Mouse (Mus musculus): ENCODE data around the gene Zscan18. TPM values are rescaled to one million over a fixed set of nuclear protein-coding genes. Genes with fewer than 3 reads are reported as not detected.
A peak's percentile ranks its signal among the peaks of the same experiment; 100 is the strongest.

Zscan18 gene
- polyA plus RNA-seq, 1 experiment from 2014 or later = 17.6 TPM

DNA sequence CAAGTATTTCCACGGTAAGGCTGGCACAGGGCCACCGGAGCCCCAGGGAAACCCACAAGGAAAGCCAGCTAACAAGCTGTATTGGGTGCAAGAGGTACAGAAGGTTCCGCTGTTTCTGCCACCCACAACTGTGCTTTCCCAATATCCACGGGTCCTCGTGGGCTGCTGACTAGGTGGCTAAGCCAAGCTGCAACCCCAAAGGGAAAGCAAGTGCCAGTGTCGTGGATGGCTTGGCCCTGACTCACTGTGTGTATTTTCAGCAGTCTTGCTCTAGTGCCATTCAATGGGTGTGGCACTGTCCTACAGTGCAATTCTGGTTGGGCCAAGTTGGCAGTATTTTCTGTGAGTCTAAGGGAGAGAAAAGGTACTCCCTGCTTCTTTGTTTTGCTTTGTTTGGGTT, 16.1 kb downstream of the Zscan18 start:
- H3K4me1 ChIP-seq = peaks cover 5% of the 10 kb centered on the region
- H3K4me2 ChIP-seq (replicated peaks) = no peak overlapping the region
- H3K9me3 ChIP-seq = no peaks in the 10 kb centered on the region
- WGBS = 82% methylated on average over 6 of the region's 6 CpGs
- no peak overlapping the region for H3K4me3 ChIP-seq
- H3K27ac ChIP-seq (replicated peaks) = no peak overlapping the region
- H3K9ac ChIP-seq (replicated peaks) = no peak overlapping the region
- no peaks in the 10 kb centered on the region for H3K27me3 ChIP-seq
- ATAC-seq (ENCODE audit: low FRiP score, low read depth) = no peak
- no peaks in the 10 kb centered on the region for H3K36me3 ChIP-seq

DNA sequence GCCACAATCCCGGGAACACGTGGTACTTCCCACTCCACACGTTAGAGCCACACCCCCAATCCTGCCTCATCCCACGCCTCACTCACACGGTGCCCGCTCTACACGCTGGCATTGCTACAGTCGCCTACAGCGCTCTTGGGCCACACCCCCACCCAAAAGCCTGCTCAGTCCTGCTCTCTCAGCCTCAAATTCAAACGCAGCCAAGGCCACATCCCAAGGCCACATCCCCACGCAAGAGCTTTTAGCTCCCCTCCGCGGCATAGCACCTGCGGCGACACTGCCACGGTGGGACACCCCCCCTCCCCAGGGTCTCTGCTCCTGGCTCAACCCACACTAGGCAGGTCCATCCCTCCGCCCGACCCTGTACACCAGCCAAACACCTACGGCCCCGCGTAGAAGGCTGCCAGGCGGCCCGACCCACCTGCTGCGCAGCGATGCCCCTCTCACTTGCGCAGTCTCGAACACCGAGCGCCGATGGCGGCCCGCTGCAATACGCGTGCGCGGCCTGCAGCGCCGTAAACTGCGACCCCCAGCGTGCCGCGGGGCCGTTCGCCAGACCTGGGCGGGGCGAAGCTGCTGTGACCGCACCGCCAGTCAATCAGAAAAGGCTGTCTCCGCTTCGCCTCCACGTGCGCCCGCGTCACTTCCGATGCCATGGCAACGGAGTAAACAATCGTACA, 23.1 kb downstream of the Zscan18 start:
- peak; percentile 95 for ATAC-seq (ENCODE audit: low FRiP score, low read depth)
- peak overlapping the region; percentile 60 for H3K9ac ChIP-seq (replicated peaks)
- no peaks in the 10 kb centered on the region for H3K27me3 ChIP-seq
- H3K27ac ChIP-seq (replicated peaks) = no peak overlapping the region
- peaks cover 13% of the 10 kb centered on the region; the same call in 1 of the 2 replicates for H3K4me1 ChIP-seq
- peak overlapping the region; percentile 59 for H3K4me3 ChIP-seq
- peak overlapping the region; percentile 95 for H3K4me2 ChIP-seq (replicated peaks)
- no peaks in the 10 kb centered on the region for H3K9me3 ChIP-seq
- under 1% methylated on average over 57 of the region's 57 CpGs for WGBS
- peaks cover 2% of the 10 kb centered on the region for H3K36me3 ChIP-seq

DNA sequence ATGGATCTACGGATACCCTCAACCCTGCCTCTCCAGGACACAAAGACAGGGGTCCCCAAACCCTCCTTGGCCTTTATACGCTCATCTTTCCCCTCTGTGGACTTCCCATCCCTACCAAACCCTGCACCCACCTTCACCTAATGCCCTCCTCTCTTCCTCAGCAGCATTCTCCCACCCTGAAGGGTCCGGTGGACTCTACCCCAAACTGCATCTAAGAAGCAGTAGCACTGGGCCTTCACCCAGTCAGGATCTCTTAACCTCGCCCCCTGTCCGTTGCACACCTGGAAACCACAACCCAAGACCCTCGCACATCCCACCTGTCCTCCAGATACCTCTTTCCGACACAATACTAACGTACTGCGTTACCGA, 23.7 kb downstream of the Zscan18 start:
- no peaks in the 10 kb centered on the region for H3K27me3 ChIP-seq
- peaks cover 7% of the 10 kb centered on the region for H3K36me3 ChIP-seq
- peak overlapping the region; percentile 59 for H3K4me3 ChIP-seq
- H3K4me1 ChIP-seq = peaks cover 13% of the 10 kb centered on the region; the same call in 1 of the 2 replicates
- H3K27ac ChIP-seq (replicated peaks) = no peak overlapping the region
- WGBS = 18% methylated on average over 10 of the region's 10 CpGs
- H3K9me3 ChIP-seq = no peaks in the 10 kb centered on the region
- peak overlapping the region; percentile 95 for H3K4me2 ChIP-seq (replicated peaks)
- H3K9ac ChIP-seq (replicated peaks) = peak overlapping the region; percentile 60
- ATAC-seq (ENCODE audit: low FRiP score, low read depth) = no peak; the same call in 1 of the 2 replicates

DNA sequence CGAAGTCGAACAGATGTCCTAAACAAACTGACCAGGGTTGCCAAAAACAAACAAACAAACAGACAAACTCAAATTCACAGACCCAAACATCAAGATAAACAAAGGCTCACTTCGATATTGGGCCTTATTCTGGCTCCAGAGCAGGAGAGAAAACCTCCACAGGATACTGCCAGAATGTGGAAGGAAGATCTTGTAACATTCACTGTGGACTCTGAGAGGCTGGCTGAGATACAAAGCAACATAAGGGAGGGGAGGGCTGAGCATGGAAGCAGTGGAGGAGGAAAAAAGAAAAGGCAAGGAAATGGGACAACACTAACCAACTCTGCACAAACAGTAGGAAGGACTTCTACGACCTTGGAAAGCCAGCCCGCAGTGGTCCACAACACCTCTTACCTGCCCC, 24.3 kb downstream of the Zscan18 start:
- Histone ChIP-seq H3K36me3 (peaks cover 14% of the 10 kb centered on the region), H3K27me3 (no peaks in the 10 kb centered on the region), H3K9ac (replicated peaks) (no peak overlapping the region), H3K4me2 (replicated peaks) (peak overlapping the region; percentile 95), H3K4me1 (peaks cover 13% of the 10 kb centered on the region; the same call in 1 of the 2 replicates), H3K4me3 (no peak overlapping the region), H3K9me3 (no peaks in the 10 kb centered on the region), H3K27ac (replicated peaks) (no peak overlapping the region)
- no peak for ATAC-seq (ENCODE audit: low FRiP score, low read depth)
- WGBS = 89% methylated on average over 5 of the region's 5 CpGs

DNA sequence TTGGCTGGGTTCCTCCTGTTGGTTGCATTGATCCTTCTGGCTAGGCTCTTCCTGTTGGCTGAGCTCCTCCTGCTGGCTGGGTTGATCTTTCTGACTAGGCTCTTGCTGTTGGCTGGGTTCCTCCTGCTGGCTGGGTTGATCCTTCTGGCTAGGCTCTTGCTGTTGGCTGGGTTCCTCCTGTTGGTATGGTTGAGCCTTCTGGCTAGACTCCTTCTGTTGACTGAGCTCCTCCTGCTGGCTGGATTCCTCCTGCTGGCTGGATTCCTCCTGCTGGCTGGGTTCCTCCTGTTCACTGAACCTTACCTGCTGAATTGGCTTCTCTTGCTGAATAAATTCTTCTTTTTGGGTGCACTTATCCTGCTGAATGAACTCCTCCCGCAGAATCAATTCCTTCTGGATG, 28.8 kb downstream of the Zscan18 start:
- Histone ChIP-seq H3K9ac (replicated peaks) (no peak overlapping the region), H3K27ac (replicated peaks) (no peak overlapping the region), H3K4me1 (peaks cover 6% of the 10 kb centered on the region; the same call in 1 of the 2 replicates), H3K4me2 (replicated peaks) (no peak overlapping the region), H3K4me3 (no peak overlapping the region), H3K36me3 (peaks cover 47% of the 10 kb centered on the region), H3K9me3 (no peaks in the 10 kb centered on the region), H3K27me3 (no peaks in the 10 kb centered on the region)
- WGBS = 96% methylated on average over 1 of the region's 1 CpGs
- ATAC-seq (ENCODE audit: low FRiP score, low read depth) = no peak

DNA sequence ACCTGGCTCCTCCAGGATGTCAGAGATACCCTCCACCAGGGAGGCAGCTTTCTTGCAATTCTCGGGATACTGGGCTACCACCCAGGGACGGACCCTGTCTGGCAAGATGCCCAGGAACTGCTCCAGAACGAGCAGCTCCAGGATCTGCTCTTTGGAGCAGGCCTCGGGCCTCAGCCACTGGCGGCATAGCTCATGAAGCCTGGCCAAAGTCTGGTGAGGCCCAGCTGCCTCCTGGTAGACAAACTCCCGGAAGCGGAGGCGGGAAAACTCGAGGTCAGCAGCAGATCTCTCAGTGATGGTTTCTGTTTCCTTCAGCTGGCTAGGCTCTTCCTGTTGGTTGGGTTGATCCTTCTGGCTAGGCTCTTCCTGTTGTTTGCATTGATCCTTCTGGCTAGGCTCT, 29.3 kb downstream of the Zscan18 start:
- ATAC-seq (ENCODE audit: low FRiP score, low read depth) = no peak
- peaks cover 52% of the 10 kb centered on the region for H3K36me3 ChIP-seq

DNA sequence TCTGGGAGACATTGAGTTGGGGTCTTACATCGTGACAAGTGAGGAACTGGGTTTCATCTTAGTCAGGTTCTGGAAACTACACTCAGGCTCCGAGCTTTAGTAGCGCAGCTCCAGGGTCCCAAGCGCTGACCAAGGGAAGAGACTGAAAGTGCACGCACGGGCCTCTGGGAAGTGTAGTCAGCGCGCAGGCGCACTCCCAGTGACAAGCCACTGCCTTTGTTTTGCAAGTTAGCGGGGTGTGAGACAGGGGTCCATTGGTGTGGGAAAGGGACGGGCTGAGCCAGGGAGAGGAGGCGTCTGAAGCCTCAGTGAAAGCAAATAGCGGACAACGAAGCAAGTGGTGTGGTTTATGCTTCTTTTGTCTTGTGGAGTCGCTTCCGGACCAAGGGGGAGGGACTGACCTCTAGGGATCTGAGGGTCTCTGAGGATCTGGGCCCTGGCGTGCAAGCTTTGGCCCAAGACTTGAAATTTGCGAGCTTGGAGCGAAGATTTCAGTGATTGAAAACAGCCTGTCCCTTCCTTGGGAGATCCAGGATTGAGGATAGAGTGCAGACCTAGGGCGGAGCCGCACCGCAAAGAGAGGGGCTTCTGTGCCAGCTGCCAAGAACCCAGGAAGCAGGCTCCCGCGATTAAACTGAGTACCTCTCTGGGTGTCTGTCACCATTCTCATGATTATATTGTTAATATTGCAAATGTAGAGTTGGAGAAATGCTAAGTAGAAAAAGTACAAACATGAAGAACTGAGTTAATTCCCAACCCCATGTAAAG, 53.8 kb downstream of the Zscan18 start:
- H3K36me3 ChIP-seq = no peaks in the 10 kb centered on the region
- H3K9me3 ChIP-seq = no peaks in the 10 kb centered on the region
- ATAC-seq (ENCODE audit: low FRiP score, low read depth) = peak; percentile 71
- H3K4me3 ChIP-seq = peak overlapping the region; percentile 18; the same call in 1 of the 2 replicates
- 66% methylated on average over 24 of the region's 24 CpGs for WGBS
- H3K27ac ChIP-seq (replicated peaks) = no peak overlapping the region
- no peak overlapping the region for H3K9ac ChIP-seq (replicated peaks)
- no peaks in the 10 kb centered on the region for H3K27me3 ChIP-seq
- no peaks in the 10 kb centered on the region for H3K4me1 ChIP-seq
- 0 out of 2 replicates have a peak overlapping the region, but pooled peaks have one; percentile 9 for H3K4me2 ChIP-seq (replicated peaks)

More for the DNA sequence above, 29.3 kb downstream of the Zscan18 start:
- H3K27me3 ChIP-seq = no peaks in the 10 kb centered on the region
- no peak overlapping the region for H3K4me3 ChIP-seq
- H3K9me3 ChIP-seq = no peaks in the 10 kb centered on the region
- WGBS = 93% methylated on average over 9 of the region's 9 CpGs
- H3K27ac ChIP-seq (replicated peaks) = no peak overlapping the region
- H3K4me2 ChIP-seq (replicated peaks) = no peak overlapping the region
- H3K9ac ChIP-seq (replicated peaks) = no peak overlapping the region
- H3K4me1 ChIP-seq = peaks cover under 1% of the 10 kb centered on the region; the same call in 1 of the 2 replicates

DNA sequence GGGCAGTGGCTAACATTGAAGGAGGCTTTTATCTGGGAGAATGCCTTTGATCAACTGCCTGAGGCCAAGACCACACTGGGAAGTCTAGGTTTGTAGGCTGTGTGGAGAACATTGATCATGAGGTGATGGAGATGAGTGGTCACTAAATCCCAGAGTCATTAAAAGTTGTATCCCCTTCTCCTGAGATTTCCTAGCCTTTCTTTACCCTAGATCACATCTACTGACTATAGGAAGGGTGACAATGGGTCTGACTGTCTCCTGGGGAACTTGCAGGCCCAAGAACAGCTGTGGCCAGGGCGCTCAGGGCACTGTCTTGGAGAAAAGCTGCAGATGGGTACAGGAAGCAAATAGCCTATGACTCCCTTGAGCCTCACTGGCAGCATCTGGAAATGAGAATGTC, 68.5 kb downstream of the Zscan18 start, which contains the start of gene Vmn2r56:
Gene Vmn2r56, minus strand, starts transcription at position 101 of the 400 bp plus-strand sequence.
- Histone ChIP-seq H3K4me2 (replicated peaks) (no peak within 1 kb of the TSS), H3K9me3 (peaks cover 16% of the 10 kb centered on the region; the same call in 1 of the 2 replicates), H3K27ac (replicated peaks) (no peak within 1 kb of the TSS), H3K36me3 (no peaks in the 10 kb centered on the region), H3K27me3 (no peaks in the 10 kb centered on the region), H3K4me3 (no peak within 1 kb of the TSS), H3K4me1 (no peaks in the 10 kb centered on the region), H3K9ac (replicated peaks) (no peak within 1 kb of the TSS)
- no peak for ATAC-seq (ENCODE audit: low FRiP score, low read depth)
- 35% methylated on average over 1 of the region's 1 CpGs for WGBS

Other genes with a start within 250 kb of the Zscan18 start
- gene Vmn2r53, start 194.8 kb downstream of the Zscan18 start, polyA plus RNA-seq (2016; fragmentation: Nextera tagmentation; extraction: Ambion mirVana) = 0.01 TPM in 1 of 2 replicates, not detected in the other
- gene Vmn2r54, start 163.3 kb downstream of the Zscan18 start, polyA plus RNA-seq (2016; fragmentation: Nextera tagmentation; extraction: Ambion mirVana) = not detected in 2 replicates
- not detected in 2 replicates for gene Vmn2r55, start 118.6 kb downstream of the Zscan18 start, polyA plus RNA-seq (2016; fragmentation: Nextera tagmentation; extraction: Ambion mirVana)
- not detected in 2 replicates for gene Vmn2r56, start 68.6 kb downstream of the Zscan18 start, polyA plus RNA-seq (2016; fragmentation: Nextera tagmentation; extraction: Ambion mirVana)
- gene Zfp329, start 15.2 kb upstream of the Zscan18 start, polyA plus RNA-seq (2016; fragmentation: Nextera tagmentation; extraction: Ambion mirVana) = 27.1 and 31.6 TPM in 2 replicates
- 32.3 and 34.5 TPM in 2 replicates for gene Zfp110, start 31.1 kb upstream of the Zscan18 start, polyA plus RNA-seq (2016; fragmentation: Nextera tagmentation; extraction: Ambion mirVana)
- 5.5 and 6.5 TPM in 2 replicates for gene Zfp128, start 77.5 kb upstream of the Zscan18 start, polyA plus RNA-seq (2016; fragmentation: Nextera tagmentation; extraction: Ambion mirVana)
- 11.2 and 11.8 TPM in 2 replicates for gene Zscan22, start 94.2 kb upstream of the Zscan18 start, polyA plus RNA-seq (2016; fragmentation: Nextera tagmentation; extraction: Ambion mirVana)
- gene Rps5, start 118.7 kb upstream of the Zscan18 start, polyA plus RNA-seq (2016; fragmentation: Nextera tagmentation; extraction: Ambion mirVana) = 603 and 620 TPM in 2 replicates
- gene Rnf225, start 123.8 kb upstream of the Zscan18 start, polyA plus RNA-seq (2016; fragmentation: Nextera tagmentation; extraction: Ambion mirVana) = 0.79 and 0.93 TPM in 2 replicates
- gene Zfp324, start 162.2 kb upstream of the Zscan18 start, polyA plus RNA-seq (2016; fragmentation: Nextera tagmentation; extraction: Ambion mirVana) = 14.2 and 15.5 TPM in 2 replicates
- 18.1 and 18.7 TPM in 2 replicates for gene Zfp446, start 174.2 kb upstream of the Zscan18 start, polyA plus RNA-seq (2016; fragmentation: Nextera tagmentation; extraction: Ambion mirVana)
- gene Slc27a5, start 194.6 kb upstream of the Zscan18 start, polyA plus RNA-seq (2016; fragmentation: Nextera tagmentation; extraction: Ambion mirVana) = 0.13 TPM in 1 of 2 replicates, not detected in the other
- gene Trim28, start 195.5 kb upstream of the Zscan18 start, polyA plus RNA-seq (2016; fragmentation: Nextera tagmentation; extraction: Ambion mirVana) = 376 and 420 TPM in 2 replicates
- gene Zbtb45, start 206.4 kb upstream of the Zscan18 start, polyA plus RNA-seq (2016; fragmentation: Nextera tagmentation; extraction: Ambion mirVana) = 36.6 and 37.1 TPM in 2 replicates
- 139 and 150 TPM in 2 replicates for gene Chmp2a, start 231.2 kb upstream of the Zscan18 start, polyA plus RNA-seq (2016; fragmentation: Nextera tagmentation; extraction: Ambion mirVana)
- 143 and 149 TPM in 2 replicates for gene Ube2m, start 234.6 kb upstream of the Zscan18 start, polyA plus RNA-seq (2016; fragmentation: Nextera tagmentation; extraction: Ambion mirVana)

Data from midbrain, embryonic 12.5 days (tissue).